Mouse (Mus musculus) adipocyte (in vitro differentiated cells): ENCODE measurements around the gene Kcnmb1.

Experiments used
- DNase-seq: peaks from one replicate; pipeline ENCODE4 v3.0.0-alpha.2; 2016; ENCODE audit warnings: low spot score

The Kcnmb1 gene

DNA sequence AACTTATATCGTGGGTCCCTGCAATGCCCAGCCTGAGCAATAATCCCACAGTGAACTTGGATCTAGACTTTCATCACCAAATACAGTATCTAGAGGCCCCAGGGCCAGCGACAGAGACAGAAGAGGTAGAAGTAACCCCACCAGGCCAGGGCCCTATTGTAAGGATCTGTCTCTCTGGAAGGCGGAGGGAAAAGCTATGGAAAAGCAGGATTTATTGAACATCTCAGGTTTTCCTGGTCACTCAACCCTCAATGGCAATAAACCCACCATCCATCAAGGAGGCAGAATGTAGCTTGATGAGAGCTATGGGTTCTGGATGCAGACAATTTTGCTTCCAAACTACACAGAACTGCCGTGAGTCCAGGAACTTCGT lies 39.8 kb downstream of the Kcnmb1 start:
- DNase-seq, result no peak

DNA sequence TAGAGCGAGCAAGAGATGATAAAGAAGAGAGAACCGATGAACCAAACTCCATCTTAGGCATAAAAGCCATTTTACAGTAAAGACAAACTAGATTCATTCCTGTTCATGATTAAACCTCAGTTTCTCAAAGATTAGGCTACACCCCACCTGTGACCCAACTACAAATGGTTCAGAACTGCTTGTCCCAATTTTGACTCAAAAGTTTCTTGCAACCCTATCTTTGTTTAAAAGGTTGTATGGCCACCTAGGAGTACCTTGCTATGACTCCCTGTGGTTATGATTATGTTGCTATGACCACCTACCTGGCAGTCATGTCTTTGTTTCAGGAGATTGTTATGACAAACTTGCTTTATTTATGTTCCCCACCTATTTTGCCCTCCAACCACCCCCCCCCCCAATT lies 44.8 kb downstream of the Kcnmb1 start:
- no peak for DNase-seq

DNA sequence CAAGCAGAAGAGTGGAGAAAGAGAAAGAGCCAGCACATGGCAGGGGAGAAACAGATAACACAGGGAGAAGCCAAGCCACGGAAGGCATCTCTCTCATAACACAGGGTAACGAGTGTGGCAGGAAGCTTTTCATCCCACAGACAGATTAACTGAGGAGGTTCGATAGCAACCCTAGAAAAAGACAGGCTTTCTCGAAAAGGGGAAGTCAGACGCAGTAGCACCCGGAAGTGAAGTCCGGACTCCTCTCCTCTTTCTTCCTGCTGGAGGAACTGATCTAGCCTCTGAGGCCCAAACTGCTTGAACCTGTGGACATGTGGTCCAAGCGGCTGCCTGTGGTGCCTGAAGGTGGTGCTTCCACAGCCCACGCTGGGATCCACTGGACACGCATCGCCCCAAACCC lies 45.4 kb downstream of the Kcnmb1 start:
- no peak for DNase-seq

DNA sequence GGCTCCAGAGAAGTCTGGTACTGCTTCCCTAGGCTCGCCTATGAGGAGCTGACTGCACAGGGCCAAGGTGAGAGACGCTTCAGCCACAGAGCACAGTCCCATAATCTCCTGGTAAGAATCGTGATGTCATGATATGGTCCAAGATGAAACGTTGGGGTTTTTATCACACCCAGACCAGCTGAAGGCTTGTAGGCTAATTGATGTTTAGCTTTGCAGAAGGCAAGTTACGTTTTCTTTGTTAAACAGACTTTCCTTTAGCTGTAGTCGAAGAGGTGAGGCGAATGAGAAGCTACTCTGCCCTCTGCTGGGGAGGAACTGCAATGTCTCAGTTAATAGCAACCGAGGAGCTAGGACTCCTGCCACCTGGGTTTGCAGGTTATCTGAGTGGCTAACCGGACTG lies 45.9 kb downstream of the Kcnmb1 start:
- DNase-seq, result no peak

DNA sequence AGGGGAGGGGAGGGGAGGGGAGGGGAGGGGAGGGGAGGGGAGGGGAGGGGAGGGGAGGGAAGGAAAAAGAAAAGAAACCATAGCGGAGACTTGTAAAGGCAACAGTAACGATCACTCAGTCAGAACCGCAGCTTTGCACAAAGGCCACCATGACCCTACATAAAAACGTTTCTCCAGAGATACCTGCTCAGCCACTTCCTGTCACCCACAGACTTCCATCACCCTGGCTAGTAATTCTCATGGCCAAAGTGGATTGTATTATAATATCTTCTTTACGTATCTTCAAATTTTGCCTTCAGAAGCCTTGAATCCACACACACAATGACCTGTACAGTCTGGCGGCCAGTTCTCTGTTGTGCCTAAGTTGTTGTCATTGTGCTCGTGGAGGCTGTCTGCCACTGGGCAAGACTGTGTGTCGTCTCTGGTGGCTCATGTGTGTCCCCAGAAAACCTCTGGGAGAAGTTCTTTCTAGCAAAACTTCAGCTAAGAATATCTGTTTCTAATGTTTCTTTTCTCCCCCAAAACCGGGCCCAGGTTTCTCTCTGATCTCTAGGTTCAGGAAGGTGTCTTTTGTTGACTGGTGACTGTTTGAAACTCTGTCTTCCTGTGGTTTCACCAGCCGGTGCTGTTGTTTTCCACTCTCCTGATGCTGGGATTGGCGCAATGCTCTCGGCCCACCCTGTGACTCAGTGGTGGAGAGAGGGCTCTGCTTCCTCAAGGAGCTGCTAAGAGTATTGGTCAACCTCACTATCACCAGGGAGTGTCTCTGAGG lies 46.7 kb downstream of the Kcnmb1 start:
- DNase-seq, result no peak

DNA sequence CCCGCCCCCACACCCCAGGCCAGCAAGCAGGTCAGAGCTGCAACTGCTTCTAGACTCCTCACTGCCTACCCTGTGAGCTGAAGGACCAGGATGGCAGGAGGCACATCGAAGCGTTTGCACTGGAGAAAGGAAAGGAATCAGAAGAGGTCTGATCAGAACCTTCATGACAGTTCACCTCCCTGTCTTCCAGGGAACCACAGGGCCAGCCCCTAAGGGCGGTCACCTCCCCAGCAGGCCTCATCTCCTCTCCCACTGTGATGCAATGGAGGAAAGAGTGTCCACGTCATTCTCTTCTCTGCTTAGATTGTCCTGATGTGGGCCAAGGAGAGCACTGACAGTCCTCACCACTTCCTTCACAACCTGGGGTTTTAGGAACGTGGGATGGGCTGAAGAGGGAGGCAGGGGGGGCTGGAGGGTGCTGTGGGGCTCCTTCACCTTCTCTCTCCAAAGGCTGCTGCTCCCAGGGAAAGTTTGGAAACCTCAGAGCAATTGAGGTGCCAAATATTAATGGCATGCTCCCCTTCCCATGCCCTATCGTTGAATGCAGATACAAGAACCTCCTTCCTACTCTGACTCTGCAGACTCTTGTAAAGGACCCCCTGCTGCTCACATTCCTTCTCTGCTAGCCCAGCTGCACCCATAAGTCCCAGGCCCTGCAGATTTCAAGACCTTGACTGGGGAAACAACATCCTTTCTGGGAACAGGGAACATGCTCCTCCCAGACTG lies 47.5 kb downstream of the Kcnmb1 start:
- DNase-seq, result no peak

DNA sequence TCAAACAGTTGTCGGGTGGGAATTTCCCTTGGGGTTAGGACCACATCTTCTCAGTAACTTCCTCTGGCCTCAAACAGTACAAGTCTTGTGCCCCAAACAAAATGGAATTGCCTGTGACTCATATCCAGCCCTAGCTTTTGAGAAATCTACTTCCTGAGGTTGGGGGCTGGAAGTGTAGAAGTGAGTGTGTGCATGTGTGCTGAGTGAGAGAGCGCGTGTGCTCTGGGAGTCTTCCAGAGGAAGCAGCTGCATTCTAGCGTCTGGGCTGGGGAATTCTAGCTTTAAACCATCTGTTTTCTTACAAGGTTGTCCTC lies 48.0 kb downstream of the Kcnmb1 start:
- no peak for DNase-seq

DNA sequence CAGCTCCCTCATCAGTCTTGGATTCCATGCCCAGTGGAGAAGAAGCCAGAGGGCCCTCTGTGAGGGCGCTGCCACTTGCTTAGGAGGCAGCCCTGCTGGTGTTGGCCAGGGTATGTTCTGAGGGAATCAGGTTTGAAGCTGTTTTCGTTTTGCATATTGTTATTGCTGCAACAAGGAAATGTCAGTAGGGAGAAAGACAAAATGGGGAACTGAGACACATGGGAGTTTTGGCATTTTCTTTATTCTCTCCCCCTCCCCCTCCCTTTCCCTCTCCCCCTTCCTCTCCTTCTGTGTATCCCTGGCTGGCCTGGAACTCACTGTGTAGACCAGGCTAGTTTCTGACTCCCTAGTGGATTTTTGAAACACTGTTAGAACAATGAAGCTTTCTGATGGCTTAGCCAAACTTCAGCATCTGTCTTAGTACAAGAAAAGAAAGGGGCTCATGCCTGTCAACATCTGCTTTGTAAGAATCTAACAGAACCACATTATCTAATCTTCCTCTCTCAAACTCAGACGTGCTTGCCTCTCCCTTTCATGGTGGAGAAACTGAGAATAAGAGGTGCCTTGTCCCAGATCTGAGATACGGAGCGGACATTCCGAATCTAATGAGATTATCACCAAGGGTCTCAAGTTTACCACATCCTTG lies 49.3 kb downstream of the Kcnmb1 start:
- no peak for DNase-seq
